Mouse (Mus musculus): ENCODE measurements around the gene Plxna1.

- no peak for TF ChIP-seq POLR2A (IDR thresholded peaks at IDR 0.05; ENCODE audit: control insufficient read depth, low read depth, low read length)
- no peak for TF ChIP-seq CTCF (IDR thresholded peaks at IDR 0.05; ENCODE audit: control insufficient read depth, insufficient read depth, insufficient replicate concordance, low read depth, low read length)
Measured at GRCm38 (mm10) chr6:89294621-89295020, 67.8 kb downstream of the Plxna1 start.
